Mouse (Mus musculus): Measurements from ENCODE around the gene C130050O18Rik. TPM values are rescaled to one million over a fixed set of nuclear protein-coding genes. Genes with fewer than 3 reads are reported as not detected.

The C130050O18Rik gene
- total and polyA plus RNA-seq, 3 experiments, result 0.07 to 0.83 (median 0.33) TPM

DNA sequence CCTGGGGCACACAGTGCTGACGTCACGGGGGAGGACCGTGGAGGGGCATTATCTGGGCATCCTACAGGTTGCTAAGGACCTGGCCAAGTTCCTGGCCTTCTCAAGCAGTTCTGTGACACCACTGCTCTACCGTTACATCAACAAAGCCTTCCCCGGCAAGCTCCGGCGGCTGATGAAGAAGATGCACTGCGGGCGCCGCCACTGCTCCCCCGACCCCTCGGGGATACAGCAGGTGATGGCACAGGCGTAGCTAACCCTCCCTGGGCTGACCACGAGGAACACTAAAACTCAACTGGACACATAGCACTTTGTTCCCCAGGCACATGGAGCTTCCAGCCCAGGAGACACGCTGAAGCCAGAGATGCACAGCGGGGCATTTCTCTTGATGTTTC lies 11.9 kb upstream of the C130050O18Rik start:
- Histone ChIP-seq H3K4me3 (ENCODE audit: low read depth, low read length) (no peak overlapping the region), H3K4me1 (ENCODE audit: insufficient read depth, low read depth, low read length) (peaks cover 92% of the 10 kb centered on the region), H3K9me3 (replicated peaks) (no peaks in the 10 kb centered on the region), H3K27me3 (ENCODE audit: insufficient read depth, low read length) (no peaks in the 10 kb centered on the region), H3K36me3 (replicated peaks) (peaks cover 95% of the 10 kb centered on the region)
- TF ChIP-seq TAL1 (conservative IDR thresholded peaks at IDR 0.05; ENCODE audit: low read depth, low read length), result no peak
- TF ChIP-seq POLR2AphosphoS5 (IDR thresholded peaks at IDR 0.05; ENCODE audit: insufficient replicate concordance, low read depth, low read length), result peak; percentile 52; the same call in 1 of the 2 replicates
- no peak for DNase-seq (ENCODE audit: low spot score)
- no peak for ATAC-seq (ENCODE audit: extremely low read depth, insufficient number of reproducible peaks, low FRiP score, poor library complexity, severe bottlenecking)

DNA sequence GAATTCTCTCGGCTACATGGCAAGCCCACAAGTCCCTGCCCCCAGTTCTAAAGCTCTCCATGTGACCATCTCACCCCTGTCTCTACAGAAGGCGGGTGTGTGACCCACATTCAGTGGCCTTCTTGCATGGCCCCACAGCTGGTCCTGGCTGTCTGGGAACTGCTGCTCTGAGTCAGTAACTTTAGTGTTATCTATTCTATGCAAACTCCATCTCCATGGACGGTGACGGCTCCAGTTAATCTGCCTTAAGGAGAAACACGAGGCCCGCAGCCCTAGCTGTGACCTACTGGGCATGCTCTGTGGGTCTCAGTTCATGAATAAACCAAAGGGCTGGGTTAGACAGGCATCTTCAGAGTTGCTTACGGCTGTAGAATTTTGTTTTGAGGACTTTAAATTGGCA lies 10.7 kb upstream of the C130050O18Rik start:
- H3K4me3 ChIP-seq (ENCODE audit: low read depth, low read length), result no peak overlapping the region; the same call in 1 of the 2 replicates
- DNase-seq (ENCODE audit: low spot score), result no peak
- TF ChIP-seq CTCF (IDR thresholded peaks at IDR 0.05; ENCODE audit: low read depth, low read length) (no peak), POLR2AphosphoS5 (IDR thresholded peaks at IDR 0.05; ENCODE audit: insufficient replicate concordance, low read depth, low read length) (no peak), GATA2 (IDR thresholded peaks at IDR 0.05; ENCODE audit: borderline replicate concordance, low read depth, low read length) (no peak), TAL1 (conservative IDR thresholded peaks at IDR 0.05; ENCODE audit: low read depth, low read length) (no peak), GATA1 (IDR thresholded peaks at IDR 0.05; ENCODE audit: borderline replicate concordance, low read length) (no peak)

DNA sequence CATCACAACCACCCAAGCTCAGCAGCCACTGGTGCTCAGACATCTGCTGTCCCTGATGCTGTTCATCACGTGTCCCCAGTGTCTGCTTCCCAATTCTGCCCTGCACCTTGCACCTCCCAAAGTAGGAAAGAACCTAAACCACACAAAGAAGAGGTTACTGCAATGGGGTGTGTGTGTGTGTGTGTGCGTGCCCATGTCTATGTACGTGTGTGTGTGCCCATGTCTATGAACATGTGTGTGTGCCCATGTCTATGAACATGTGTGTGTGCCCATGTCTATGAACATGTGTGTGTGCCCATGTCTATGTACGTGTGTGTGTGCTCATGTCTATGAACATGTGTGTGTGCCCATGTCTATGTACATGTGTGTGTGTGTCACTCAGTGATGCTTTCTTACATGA lies 9.6 kb upstream of the C130050O18Rik start:
- H3K4me3 ChIP-seq (ENCODE audit: low read depth, low read length), result no peak overlapping the region
- DNase-seq (ENCODE audit: low spot score) (no peak), ATAC-seq (ENCODE audit: extremely low read depth, insufficient number of reproducible peaks, low FRiP score, poor library complexity, severe bottlenecking) (no peak)
- H3K4me1 ChIP-seq (ENCODE audit: insufficient read depth, low read depth, low read length), result peaks cover 79% of the 10 kb centered on the region
- H3K36me3 ChIP-seq (replicated peaks), result peaks cover 90% of the 10 kb centered on the region
- TF ChIP-seq GATA2 (IDR thresholded peaks at IDR 0.05; ENCODE audit: borderline replicate concordance, low read depth, low read length), result no peak
- no peak for TF ChIP-seq TAL1 (conservative IDR thresholded peaks at IDR 0.05; ENCODE audit: low read depth, low read length)
- TF ChIP-seq POLR2AphosphoS5 (IDR thresholded peaks at IDR 0.05; ENCODE audit: insufficient replicate concordance, low read depth, low read length), result peak; percentile 80
- no peaks in the 10 kb centered on the region for H3K27me3 ChIP-seq (ENCODE audit: insufficient read depth, low read length)
- H3K9me3 ChIP-seq (replicated peaks), result no peaks in the 10 kb centered on the region

More for the DNA sequence above, 10.7 kb upstream of the C130050O18Rik start:
- Histone ChIP-seq H3K27me3 (ENCODE audit: insufficient read depth, low read length) (no peaks in the 10 kb centered on the region), H3K4me1 (ENCODE audit: insufficient read depth, low read depth, low read length) (peaks cover 88% of the 10 kb centered on the region), H3K9me3 (replicated peaks) (no peaks in the 10 kb centered on the region), H3K36me3 (replicated peaks) (peaks cover 87% of the 10 kb centered on the region)
- ATAC-seq (ENCODE audit: extremely low read depth, insufficient number of reproducible peaks, low FRiP score, poor library complexity, severe bottlenecking), result peak; percentile 66

DNA sequence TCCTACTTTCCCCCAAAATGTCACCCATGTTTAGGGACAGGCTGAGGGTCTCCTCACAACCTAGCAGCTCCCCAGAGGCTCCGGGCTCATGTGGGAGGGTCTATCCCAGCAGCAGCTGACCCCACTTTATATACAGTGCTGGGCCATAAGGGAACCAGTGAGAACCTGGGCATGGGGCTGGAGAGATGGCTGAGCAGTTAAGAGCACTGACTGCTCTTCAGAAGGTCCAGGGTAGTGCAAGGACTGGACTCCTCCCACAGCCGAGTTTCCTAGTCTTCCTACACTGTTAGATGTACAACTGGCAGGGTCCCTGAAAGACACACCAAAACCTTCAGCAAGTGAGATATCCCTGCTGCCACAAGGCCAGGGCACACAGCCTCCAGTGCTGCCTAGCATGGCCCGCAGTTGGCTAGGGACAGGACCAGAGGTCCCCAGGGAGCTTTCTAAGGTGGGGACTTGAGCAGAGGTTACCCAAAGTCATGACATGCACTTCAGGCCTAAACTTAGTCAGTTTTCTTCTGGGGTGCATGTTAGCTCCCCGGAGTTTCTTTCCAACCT lies 7.6 kb upstream of the C130050O18Rik start:
- H3K4me1 ChIP-seq (ENCODE audit: insufficient read depth, low read depth, low read length), result peaks cover 60% of the 10 kb centered on the region
- TF ChIP-seq POLR2AphosphoS5 (IDR thresholded peaks at IDR 0.05; ENCODE audit: insufficient replicate concordance, low read depth, low read length) (peak; percentile 78; the same call in 1 of the 2 replicates), TAL1 (conservative IDR thresholded peaks at IDR 0.05; ENCODE audit: low read depth, low read length) (no peak)

DNA sequence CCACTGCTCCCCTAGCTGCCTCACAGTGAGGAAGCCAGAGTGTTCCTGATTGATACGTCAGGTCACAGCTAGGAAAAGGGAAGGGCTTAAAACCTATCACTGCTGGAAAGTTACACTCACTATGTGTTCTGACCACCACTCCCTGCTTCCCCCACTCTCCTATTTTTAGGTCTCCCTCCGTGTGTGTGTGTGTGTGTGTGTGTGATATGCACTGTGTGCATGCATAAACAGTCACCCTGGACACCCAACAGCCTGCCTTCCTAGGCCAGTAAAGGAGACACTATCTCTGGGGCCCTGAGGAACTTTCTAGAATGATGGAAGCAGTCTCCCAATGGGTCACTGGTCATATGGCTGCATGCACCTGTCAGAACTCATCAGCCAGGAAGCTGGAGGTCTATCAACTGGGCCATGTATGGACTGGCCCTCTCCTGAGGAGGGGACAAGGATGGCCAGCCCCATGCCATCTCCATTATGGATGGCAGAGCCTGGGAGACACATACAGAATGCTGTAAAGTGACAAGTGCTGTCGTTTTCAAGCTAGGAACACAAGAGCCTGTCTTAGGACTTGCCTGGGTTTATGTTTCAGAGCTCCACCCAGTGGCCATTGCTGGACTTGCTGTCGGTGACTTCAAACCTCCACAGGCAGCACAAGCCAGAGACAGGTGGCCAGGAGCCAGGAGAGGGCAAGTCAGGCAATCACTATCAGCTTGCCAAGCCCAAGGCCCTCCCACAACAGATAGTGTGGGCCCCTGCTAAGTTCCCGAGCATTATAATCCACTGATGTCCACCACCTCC lies 6.9 kb upstream of the C130050O18Rik start:
- Histone ChIP-seq H3K9me3 (replicated peaks) (no peaks in the 10 kb centered on the region), H3K4me1 (ENCODE audit: insufficient read depth, low read depth, low read length) (peaks cover 53% of the 10 kb centered on the region), H3K4me3 (ENCODE audit: low read depth, low read length) (no peak overlapping the region), H3K27me3 (ENCODE audit: insufficient read depth, low read length) (no peaks in the 10 kb centered on the region), H3K36me3 (replicated peaks) (peaks cover 85% of the 10 kb centered on the region)
- peak; percentile 77 for DNase-seq (ENCODE audit: low spot score)
- TF ChIP-seq CTCF (IDR thresholded peaks at IDR 0.05; ENCODE audit: low read depth, low read length) (peak; percentile 78), TAL1 (conservative IDR thresholded peaks at IDR 0.05; ENCODE audit: low read depth, low read length) (no peak)
- ATAC-seq (ENCODE audit: extremely low read depth, insufficient number of reproducible peaks, low FRiP score, poor library complexity, severe bottlenecking), result peak; percentile 35

More for the DNA sequence above, 7.6 kb upstream of the C130050O18Rik start:
- DNase-seq (ENCODE audit: low spot score) (no peak), ATAC-seq (ENCODE audit: extremely low read depth, insufficient number of reproducible peaks, low FRiP score, poor library complexity, severe bottlenecking) (no peak)
- no peak overlapping the region for H3K4me3 ChIP-seq (ENCODE audit: low read depth, low read length)
- H3K36me3 ChIP-seq (replicated peaks), result peaks cover 85% of the 10 kb centered on the region
- H3K27me3 ChIP-seq (ENCODE audit: insufficient read depth, low read length), result no peaks in the 10 kb centered on the region
- H3K9me3 ChIP-seq (replicated peaks), result no peaks in the 10 kb centered on the region

DNA sequence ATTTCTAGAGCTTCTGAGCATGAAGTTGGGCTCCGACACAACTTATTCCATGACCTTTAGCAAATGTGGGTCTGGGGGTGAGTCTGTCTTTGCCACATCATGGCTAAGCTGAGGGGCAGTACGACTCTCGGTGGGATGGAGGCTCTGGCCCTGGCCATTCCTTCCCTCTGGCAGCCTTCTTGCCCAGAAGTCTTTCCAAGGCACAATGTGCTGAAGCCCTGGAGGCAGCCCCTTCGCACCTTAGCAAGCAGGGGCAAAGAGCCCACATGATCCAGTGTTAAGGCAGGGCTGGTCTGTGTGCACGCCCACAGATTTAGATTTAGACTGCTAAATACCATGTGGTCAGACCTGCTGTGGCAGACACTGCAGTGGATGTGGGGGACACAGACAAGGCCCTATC lies 6.3 kb upstream of the C130050O18Rik start:
- Histone ChIP-seq H3K9me3 (replicated peaks) (no peaks in the 10 kb centered on the region), H3K4me1 (ENCODE audit: insufficient read depth, low read depth, low read length) (peaks cover 50% of the 10 kb centered on the region), H3K27me3 (ENCODE audit: insufficient read depth, low read length) (no peaks in the 10 kb centered on the region), H3K36me3 (replicated peaks) (peaks cover 85% of the 10 kb centered on the region), H3K4me3 (ENCODE audit: low read depth, low read length) (no peak overlapping the region)
- TF ChIP-seq GATA2 (IDR thresholded peaks at IDR 0.05; ENCODE audit: borderline replicate concordance, low read depth, low read length), result no peak
- no peak for TF ChIP-seq TAL1 (conservative IDR thresholded peaks at IDR 0.05; ENCODE audit: low read depth, low read length)
- TF ChIP-seq CTCF (IDR thresholded peaks at IDR 0.05; ENCODE audit: low read depth, low read length), result no peak
- TF ChIP-seq GATA1 (IDR thresholded peaks at IDR 0.05; ENCODE audit: borderline replicate concordance, low read length), result no peak
- no peak for TF ChIP-seq POLR2AphosphoS5 (IDR thresholded peaks at IDR 0.05; ENCODE audit: insufficient replicate concordance, low read depth, low read length)
- DNase-seq (ENCODE audit: low spot score) (no peak), ATAC-seq (ENCODE audit: extremely low read depth, insufficient number of reproducible peaks, low FRiP score, poor library complexity, severe bottlenecking) (no peak)

All from G1E (cell line).